Mouse (Mus musculus) adrenal gland (tissue): ENCODE results near the gene Zc3h8.

Source experiments
- intact Hi-C: fragments of 180-260 bp; cut with DNase I; formaldehyde crosslinking; loops from one replicate; pipeline ENCODE4 v1.15.1; 2025
- long read RNA-seq, 2 experiments: library from polyadenylated mRNA; unstranded; transcript quantifications; one replicate each; pipeline ENCODE4 v2.0.0; 2020; ENCODE audit warnings: borderline replicate concordance in 1 of 2; ENCODE audit not compliant: insufficient replicate concordance in 1 of 2

Gene Zc3h8
- long read RNA-seq, experiment 1, partial matches to known transcripts: 10 of 13 reads
- long read RNA-seq, experiment 1, other reads (novel, unspliced or antisense): 1 of 13 reads
- long read RNA-seq, experiment 2, partial matches to known transcripts: 16 of 19 reads
- long read RNA-seq, experiment 2, other reads (novel, unspliced or antisense): 1 of 19 reads

DNA sequence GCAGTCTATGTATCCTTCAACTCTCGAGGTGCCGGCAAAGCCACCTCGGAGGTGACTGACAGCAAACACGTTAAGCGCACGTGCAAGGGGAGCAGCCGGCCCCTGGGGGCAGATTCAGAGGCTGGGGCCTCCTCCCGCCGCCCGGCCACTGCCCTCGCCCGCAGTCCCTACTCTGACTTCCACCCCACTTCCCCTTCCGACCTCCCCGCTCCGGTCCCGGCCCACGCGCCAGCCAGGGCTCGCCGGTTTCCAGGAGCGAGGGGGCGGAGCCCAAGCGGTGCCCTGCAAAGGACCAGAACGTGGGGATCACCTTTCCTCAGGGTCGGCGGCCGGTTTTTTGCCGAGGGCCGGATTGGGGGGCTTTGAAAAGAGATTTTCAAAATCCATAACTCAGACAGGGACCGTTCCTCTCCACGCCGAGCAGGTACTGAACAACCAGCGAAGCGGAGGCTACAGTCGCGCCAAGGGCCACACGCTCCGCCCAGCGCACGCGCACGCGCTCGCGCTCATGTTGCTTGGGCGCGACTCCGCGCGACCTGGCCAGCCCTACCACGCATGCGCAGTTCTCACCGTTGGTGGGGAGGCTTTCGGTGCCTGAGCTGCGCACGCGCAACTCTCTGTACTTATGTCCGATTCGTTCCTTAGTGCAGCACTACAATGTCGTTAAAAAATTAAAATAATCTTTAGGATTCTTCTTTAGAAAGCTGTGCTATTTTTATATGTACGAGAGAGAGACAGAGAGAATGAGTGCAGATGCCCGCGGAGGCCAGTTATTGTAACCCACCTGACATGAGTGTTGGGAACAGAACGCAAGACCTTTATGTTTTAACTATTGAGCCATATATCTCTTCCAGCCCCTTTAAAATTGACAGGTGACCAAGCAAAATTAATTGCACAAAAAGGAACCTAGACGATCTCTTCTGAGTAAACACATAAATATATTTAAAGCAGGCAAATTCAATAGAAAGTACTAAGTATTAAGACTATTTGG lies at the start of gene Zc3h8:
Zc3h8 (minus strand) TSS at position 540 of the 991 bp plus-strand sequence.
- intact Hi-C loops: no loop called here

DNA sequence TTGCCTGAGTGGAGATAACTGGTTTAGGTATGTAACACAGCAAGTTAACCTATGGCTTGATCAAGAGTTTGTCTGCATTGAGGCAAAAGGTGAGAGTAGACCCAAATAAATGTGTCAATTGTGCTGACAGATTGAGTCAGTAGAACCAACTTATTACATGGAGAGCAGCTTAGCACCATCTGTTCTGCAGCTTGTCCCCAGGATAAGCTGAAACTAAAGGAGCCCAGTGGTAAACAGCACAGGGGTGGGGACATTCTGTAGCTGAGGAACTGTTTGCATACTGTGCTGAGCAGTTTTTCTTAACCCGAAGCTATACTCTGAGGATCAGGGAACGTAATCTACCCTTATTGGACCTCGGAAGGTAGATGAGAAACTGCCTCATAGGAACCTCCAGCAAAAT lies 40.9 kb upstream of the Zc3h8 start:
- intact Hi-C loops: no loop called here

DNA sequence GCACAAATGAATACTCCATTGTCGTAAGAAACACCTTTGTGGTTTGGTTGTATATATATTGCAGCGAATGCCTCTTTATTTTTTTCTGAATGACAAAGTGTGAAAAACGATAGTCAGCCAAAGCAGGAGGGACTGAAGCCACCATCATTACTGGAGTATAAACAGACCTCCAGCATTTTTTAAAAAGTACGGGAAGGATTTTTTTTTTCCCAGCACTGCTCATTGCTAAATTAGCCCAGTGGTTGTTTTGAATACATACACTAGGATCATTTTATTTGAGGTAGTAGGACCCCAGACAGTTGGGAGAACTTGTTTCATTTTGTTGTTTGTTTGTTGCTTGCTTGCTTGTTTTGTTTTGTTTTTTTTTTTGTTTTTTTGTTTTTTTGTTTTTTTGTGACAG lies 31.7 kb upstream of the Zc3h8 start:
- intact Hi-C loops: no loop called here

DNA sequence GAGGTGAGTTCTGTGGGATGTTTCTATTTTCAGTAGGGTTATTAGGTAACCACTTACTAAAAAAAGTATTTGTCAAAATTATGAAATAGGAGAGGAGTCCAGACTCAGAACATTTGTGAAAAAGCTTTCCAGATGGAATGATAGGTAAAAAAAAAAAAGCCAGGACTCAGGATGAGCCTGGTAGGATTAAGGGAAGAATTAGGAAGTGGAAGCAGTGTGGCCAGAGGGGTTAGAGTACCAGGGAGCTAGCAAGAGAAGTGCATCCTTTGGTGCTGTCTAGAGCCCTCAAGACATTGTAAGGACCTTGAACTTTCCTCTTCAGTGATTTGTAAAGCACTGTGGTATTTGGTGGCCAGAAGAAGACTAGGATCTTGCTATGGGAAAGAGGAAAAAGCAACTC lies 28.4 kb upstream of the Zc3h8 start:
- intact Hi-C loops: no loop called here

DNA sequence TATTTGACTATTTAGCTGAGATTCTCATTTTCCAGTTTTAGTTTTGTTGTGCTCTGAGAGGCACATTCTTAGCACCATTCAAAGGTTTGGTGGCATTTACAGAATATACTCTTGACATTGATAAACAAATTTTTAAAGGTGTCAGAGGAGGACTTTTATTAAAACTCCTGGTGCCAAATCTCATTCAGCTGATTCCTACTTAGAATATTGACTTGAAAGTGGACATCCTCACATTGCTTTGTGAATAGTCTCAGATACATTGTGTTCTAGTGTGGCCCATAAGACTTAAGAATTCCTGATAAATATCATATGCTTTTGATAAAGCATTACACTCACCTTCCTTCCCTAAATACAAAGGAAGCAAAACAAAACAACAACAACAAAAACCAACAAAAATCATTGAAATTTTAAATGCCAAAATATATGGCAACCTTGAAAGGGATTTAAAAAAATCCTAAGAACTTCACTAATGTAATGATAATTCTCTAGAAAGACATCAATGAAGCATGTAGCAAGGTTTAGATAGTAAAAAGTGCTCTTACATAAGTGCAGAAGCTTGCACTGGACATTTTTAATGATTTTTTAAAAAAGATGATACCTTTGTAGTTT lies 24.7 kb upstream of the Zc3h8 start:
- intact Hi-C loops: no loop called here

DNA sequence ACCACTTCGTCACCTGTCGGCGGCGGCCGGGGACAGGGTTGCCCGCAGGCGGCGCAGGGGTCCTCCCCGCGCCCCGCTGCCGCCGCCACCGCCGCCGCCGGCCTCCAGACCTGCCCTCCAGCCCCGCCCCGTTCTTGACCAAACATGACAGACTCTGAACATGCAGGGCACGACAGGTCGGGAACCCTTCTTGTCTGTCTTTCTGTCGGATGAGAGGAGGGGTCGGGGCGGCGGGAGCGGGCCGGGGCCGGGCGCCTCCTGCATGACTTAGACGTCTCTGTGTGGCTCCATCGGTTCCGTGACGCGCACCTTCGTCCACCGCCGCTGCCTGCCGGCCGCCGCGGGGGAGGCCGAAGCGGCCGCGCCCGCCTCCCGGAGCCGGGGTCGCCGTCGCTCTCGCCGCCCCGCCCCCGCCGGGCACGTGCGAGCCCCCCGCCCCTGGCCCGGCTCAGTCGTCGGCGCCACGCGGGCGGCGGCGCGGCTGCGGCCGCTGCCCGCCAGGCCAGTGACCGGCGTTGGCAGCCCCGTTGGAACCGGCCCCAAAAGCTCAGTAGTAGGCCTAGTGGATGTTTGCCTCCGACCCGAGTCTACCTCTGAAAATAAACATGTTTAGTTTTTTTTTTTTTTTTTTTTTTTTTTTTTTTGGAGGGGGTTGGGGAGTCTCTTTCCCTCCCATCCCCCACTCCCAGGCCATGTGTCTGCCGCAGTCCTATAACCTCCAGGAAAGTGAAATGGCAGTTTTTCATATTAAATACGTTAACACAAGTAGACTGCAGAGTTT lies 24.0 kb upstream of the Zc3h8 start, which contains the start of gene Gm10762:
Gm10762 (minus strand) TSS at position 65 of the 781 bp plus-strand sequence.
- intact Hi-C loops: no loop called here

DNA sequence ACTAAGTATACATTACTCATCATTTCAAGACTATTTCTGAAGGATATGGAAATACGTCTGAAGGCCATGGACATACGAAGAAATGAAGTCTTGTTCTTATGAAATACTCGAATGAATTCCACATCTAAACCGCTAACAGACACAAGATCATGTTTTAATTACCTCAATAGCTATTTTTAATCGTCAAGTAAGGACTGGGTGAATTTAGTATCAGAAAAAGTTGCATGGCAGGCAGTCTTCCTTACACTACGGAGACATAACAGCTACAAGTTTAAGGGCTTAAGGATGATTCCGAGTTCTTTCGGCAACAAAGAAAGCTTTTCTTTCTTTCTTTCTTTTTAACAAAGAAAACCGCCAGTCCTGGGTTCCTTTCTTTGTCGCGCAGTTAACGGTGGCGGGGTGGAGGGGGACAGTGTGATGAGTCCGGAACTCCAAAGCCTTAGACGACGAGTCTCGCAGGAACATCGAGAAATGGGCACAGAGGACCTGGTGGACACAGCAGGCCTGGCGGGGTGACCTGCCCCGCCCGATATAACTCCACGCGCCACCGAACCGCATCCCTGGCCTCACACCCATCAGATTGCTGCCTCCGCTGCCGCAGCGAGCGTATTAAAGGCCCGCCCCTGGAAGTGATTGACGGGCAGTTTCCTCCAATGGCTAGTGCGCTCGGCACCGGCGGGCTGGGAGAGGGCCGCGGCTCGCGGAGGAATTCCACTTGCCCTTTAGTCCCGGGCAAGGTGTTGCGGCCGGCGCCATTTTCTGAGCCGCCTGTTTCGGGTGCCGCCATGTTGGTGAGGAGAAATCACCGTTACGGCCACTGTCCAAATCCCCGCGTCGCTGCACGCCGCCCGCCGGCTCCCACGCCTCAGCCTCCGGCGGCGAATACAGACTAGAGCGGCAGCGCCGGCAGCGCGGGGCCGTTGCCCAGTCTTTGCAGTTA lies 23.0 kb upstream of the Zc3h8 start, which contains the start of gene Zc3h6:
Zc3h6 (plus strand) TSS at position 762 of the 940 bp plus-strand sequence.
- intact Hi-C loops: no loop called here

DNA sequence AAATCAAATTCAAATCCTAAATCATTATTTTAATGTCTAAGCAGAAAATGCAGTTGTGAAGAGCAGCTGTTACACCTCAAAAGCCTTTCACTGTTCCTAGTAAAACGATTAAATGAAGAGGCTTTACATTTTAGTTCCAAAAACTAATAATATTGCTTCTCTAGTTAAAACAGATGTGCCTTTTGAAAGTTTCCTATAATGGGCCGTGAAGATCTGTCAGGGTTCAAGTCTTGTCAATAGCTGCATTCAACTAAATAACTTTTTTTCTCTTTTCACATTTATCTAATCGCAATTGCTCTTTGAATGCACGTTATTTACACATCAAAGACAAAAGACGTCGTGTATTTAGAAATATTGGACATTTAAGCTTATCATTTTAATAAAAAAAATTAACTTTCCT lies 22.4 kb upstream of the Zc3h8 start:
- intact Hi-C loops: no loop called here

DNA sequence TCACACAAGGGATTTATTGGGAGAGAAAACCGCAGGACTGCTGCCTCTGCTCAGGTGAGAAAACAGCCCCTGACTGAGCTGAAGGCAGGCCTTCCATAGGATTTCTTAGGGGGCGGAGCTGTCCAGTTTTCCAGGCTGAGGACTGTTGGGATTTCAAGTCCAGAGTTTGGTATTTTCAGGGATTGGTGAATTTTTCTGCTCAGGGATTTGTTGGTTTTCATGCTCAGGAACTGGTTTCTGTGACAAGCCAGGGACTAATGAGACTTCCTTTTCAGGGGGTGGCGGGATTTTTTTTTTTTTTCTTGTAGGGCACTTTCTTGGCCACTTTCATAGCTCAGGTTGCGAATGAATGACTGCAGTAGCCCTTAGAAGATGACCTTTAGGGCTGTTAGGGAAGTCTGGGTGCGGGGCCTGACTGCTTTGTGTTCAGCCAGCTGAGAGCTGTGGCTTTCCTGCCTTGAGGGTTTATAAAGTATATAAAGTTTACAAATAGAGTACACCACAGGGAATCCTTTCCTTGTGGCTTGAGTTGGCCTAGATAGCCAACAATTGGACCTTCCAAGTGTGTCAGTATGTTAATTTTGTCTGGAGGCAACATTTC lies 21.7 kb upstream of the Zc3h8 start:
- intact Hi-C loops: no loop called here

DNA sequence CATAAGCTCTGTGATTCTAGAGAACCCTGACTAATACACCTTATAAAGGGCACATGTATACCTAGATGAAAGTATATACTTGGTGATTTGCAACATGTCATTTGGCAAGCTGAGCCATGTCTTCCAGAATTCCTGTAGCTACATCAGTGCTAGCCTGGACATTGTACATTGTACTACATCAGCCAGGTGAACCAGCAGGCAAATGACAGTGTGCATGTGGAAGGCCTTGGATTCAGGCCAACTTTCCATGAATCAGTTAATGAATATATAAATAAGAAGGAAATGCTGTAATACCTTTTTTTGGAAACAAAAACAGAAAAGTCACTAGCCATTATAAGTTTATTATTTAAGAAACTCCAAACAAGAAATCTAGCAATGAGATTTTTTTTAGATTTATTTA lies 10.3 kb upstream of the Zc3h8 start:
- intact Hi-C loops: no loop called here

DNA sequence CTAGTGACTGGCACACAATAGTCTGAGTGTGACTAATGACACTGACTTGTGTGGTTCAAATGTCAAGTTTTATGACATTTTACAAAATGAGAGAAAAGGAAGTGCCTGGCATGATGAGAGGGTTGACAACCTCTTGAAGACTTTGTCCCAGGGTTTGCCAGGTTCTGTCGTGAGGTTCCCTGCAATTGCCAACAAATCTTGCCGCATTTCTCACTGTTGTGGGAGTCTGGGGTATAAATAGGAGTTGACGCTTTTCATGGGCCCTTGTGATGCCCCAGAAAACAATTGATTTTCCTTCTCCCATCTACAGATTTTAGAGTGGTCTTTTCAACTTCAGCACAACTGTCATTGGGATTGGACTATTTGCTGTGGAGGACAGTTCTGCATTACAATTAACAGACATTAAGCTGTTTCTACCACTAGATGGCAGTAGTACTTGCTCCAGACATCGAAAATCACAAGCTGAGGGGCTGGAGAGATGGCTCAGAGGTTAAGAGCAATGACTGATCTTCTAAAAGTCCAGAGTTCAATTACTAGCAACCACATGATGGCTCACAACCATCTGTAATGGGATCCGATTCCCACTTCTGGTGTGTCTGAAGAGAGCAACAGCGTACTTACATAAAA lies 4.2 kb upstream of the Zc3h8 start:
- intact Hi-C loops: loop anchor here (5.0 kb wide), 2 partner anchors 129 to 309 kb away; no protein-coding TSS in a partner anchor

DNA sequence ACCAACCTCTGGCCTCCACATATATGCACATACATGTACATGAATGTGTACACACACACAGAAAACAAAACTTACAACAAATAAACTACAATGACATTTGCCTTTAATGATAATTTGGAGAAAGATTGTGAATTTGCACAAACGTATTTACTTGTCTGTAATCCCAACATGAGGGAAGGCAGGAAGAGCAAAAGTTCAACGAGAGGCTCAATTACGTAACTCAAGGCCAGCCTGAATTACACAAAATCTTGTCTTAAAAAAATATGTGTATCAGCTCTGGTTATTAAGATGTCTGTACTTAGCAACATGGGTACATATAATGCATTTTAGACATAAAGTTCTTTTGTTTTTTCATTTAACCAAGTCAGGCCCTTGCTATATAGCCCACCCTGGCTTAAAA lies 7.6 kb downstream of the Zc3h8 start:
- intact Hi-C loops: no loop called here

DNA sequence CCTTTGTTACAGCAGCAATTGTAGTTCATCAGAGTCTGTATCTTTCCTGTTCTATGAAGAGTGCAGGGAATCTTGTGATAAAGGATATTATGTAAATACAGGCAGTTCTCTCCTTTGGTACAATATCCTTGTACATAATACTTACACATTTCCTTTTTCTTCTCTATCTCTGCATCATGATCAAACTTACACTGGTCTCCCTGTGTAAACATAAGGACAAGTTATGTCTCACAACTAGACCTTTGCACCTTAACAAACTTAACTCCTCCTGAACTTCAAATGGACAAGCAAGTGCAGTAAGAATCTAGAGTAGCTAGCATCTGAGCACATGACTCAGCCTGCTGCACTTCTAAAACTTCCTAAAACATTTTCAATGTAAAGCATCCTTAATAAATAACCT lies 13.2 kb downstream of the Zc3h8 start:
- intact Hi-C loops: no loop called here

DNA sequence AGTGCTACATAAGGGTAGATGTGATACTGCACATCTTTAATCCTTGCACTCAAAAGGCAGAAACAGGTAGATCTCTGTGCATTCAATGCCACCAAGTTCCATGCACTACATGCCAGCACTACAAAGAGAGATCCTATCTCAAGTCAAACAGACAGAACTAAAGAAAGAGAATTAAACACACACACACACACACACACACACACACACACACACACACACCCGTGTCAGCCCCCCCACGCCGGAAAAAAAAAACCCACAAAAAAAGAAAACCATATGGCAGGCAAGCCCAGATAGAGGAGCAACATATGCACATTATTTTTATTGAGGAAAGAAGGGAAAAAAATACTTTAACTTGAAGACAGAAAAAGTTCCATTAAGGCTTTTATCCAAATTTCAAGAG lies 15.4 kb downstream of the Zc3h8 start:
- intact Hi-C loops: no loop called here

DNA sequence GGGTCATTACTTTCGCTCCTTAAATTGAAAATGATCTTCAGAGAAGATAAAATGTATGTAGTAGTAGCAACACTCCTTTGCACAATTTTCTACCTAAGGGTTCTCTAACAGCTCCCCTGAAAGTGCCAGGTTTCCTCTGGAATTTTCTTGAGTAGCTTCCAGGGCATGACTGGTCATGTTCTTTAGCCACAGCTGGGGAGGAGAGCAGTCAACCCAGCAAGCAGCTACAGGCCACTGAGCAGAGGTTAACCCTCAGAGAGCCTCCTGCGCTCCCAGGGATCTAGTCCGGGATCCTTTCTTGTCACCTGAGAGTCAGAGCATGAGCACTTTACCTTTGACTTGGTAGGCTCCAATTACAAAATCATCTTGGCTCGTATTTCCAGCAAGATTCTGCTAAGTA lies 19.1 kb downstream of the Zc3h8 start:
- intact Hi-C loops: no loop called here

DNA sequence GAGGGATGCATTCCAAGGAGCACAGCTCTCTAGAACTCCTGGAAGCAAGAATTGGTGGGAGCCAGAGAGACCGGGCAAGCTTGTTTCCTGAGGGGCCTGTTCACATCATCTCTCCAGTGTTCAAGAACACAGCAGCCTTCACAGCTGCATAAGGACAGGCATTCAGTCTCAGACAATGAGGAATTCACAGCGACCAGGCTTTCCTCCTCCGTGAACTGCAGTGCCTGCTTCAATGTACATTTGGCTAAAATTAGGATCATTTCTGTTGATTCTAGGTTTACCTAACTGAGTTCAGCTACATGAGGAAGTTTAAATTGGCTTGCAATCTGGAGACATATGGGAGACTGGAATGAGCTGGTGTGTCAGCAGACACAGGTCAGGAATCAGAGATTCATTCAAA lies 27.3 kb downstream of the Zc3h8 start:
- intact Hi-C loops: no loop called here

DNA sequence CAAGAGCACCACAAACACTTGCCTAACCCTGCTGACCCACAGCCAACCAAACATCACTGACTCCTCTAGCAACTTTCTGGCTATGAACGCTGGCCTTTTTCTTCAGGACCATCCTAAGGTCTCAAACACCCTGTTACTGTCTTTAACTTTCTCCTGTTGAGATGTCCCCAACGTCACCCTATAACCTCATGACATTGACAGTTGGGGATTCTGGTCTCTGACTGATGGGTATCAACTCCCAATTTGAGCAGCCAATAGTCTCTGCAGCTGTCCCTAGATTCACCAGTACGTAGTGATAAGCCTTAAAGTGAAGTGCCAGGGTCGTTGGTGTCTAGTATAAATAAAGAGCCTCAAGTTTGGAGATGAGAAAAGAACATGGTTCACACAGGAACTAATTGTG lies 28.9 kb downstream of the Zc3h8 start:
- intact Hi-C loops: no loop called here

DNA sequence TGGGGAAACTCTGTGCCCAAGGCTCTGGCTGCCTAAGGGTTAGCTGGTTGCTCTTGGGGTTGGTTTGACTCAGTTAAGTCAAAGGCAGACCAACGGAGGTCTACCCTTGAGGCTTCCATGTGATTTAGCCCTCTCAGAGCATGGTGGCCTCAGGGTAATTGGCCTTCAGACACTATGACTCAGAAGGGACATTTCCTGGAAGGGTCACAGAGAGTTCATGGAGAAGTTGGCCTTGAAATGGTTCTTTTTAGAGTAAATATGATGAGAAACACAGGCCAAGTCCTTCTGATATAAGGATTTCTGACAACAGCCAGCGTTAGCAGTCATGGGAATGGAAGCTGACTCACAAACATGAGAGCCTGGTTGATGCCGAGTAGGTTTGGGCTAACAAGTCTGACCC lies 40.2 kb downstream of the Zc3h8 start:
- intact Hi-C loops: no loop called here

DNA sequence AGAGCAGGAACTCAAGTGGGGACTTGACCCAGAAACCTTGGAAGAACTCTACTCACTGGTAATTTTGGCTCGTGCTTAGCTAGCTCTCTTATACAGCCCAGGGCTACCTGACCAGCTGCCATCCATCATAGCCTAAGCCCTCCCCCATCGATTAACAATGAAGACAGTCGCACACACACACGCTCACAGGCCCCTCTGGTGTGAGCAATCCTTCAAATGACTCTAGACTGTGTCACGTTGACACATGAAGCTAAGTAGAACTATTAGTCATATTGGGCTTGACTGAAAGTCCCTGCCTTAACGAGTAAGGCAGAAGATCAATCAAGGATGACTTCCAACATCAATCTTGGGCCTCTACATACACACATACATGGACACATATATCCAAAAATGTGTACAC lies 41.0 kb downstream of the Zc3h8 start:
- intact Hi-C loops: no loop called here
